Mouse (Mus musculus) neural tube, embryonic 11.5 days (tissue): Measurements from ENCODE around the gene Mapk11. TPM values are rescaled to one million over a fixed set of nuclear protein-coding genes. Genes with fewer than 3 reads are reported as not detected.

Experiments
- ATAC-seq: fragments of 200-750 bp; cut with Nextera tagmentation; 2 replicates; pipeline ENCODE4 v1.8.0; 2017; ENCODE audit warnings: moderate number of reproducible peaks, mild to moderate bottlenecking, moderate TSS enrichment, moderate library complexity; ENCODE audit not compliant: insufficient read depth, low FRiP score, low TSS enrichment
- DNase-seq: peaks from one replicate; pipeline ENCODE4 v3.0.0-alpha.2; 2015; ENCODE audit warnings: low spot score
- H3K27ac ChIP-seq: fragments of 300-500 bp; sonication (generic); 2 replicates; pipeline ENCODE4 v1.5.1; 2014; ENCODE audit warnings: low read depth, mild to moderate bottlenecking, low read length
- H3K27me3 ChIP-seq: fragments of 300-500 bp; sonication (generic); 2 replicates; pipeline ENCODE4 v1.6.1; 2014; ENCODE audit warnings: mild to moderate bottlenecking, low read length, mixed read lengths; ENCODE audit not compliant: control insufficient read depth, insufficient read depth
- H3K36me3 ChIP-seq: fragments of 300-500 bp; sonication (generic); 2 replicates; pipeline ENCODE4 v1.6.1; 2014; ENCODE audit warnings: mild to moderate bottlenecking, low read length, moderate library complexity, mixed read lengths; ENCODE audit not compliant: control insufficient read depth, insufficient read depth
- H3K4me1 ChIP-seq: fragments of 300-500 bp; sonication (generic); 2 replicates; pipeline ENCODE4 v1.6.1; 2014; ENCODE audit warnings: low read length, mixed read lengths; ENCODE audit not compliant: control insufficient read depth, insufficient read depth
- H3K4me2 ChIP-seq: fragments of 300-500 bp; sonication (generic); 2 replicates; pipeline ENCODE4 v1.6.1; 2014; ENCODE audit warnings: low read depth, mild to moderate bottlenecking, moderate library complexity
- H3K4me3 ChIP-seq: fragments of 300-500 bp; sonication (generic); 2 replicates; pipeline ENCODE4 v1.5.1; 2014; ENCODE audit warnings: low read depth, low read length
- H3K9ac ChIP-seq: fragments of 300-500 bp; sonication (generic); 2 replicates; pipeline ENCODE4 v1.6.1; 2014; ENCODE audit warnings: mild to moderate bottlenecking, low read length
- H3K9me3 ChIP-seq: fragments of 300-500 bp; sonication (generic); 2 replicates; pipeline ENCODE4 v1.6.1; 2016; ENCODE audit warnings: low read length; ENCODE audit not compliant: control insufficient read depth
- WGBS: fragments of 180-500 bp; shearing (Covaris S2); extraction: QIAGEN DNeasy Blood & Tissue Kit; methylation state at CpG from one replicate; pipeline ENCODE4 v1.1.7; 2014; 5-methylcytosine and 5-hydroxymethylcytosine counted together
- polyA plus RNA-seq: library from polyadenylated mRNA; unstranded; fragments of >200 nt; fragmentation: Nextera tagmentation; extraction: Ambion mirVana; gene quantifications from 2 replicates; pipeline ENCODE4 v1.2.1, GENCODE M21; 2014

The Mapk11 gene
- polyA plus RNA-seq, 1 experiment from 2014 or later = 37.4 TPM

DNA sequence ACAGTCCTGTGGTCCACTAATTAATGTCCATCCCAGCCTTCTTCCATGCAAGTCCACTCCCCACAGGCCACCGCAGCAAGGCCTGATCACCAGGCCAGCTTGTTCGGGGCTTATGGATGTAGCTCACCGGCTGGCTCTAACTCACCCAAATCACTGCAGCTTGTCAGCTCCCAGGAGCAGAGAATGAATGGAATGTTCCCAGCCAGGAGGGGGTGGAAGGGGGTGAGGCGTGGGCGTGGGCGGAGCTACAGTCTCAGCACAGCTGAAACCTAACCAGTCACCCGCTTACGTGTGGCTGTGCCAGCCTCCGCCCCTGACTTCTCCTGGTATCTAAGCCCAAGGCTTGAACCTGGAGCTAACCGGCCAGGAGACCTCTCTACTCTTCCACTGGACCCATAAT, 20.0 kb upstream of the Mapk11 start:
- 6% methylated on average over 10 of the region's 10 CpGs for whole genome bisulfite sequencing
- H3K9ac ChIP-seq = peak overlapping the region; percentile 24; the same call in 1 of the 2 replicates
- ATAC-seq = peak; percentile 78
- no peaks in the 10 kb centered on the region for H3K9me3 ChIP-seq
- H3K4me1 ChIP-seq = peaks cover 38% of the 10 kb centered on the region
- H3K27ac ChIP-seq = peak overlapping the region; percentile 51
- no peak overlapping the region for H3K4me3 ChIP-seq
- no peaks in the 10 kb centered on the region for H3K27me3 ChIP-seq
- H3K36me3 ChIP-seq = peaks cover 26% of the 10 kb centered on the region
- DNase-seq = peak; percentile 79
- no peak overlapping the region; the same call in 1 of the 2 replicates for H3K4me2 ChIP-seq

DNA sequence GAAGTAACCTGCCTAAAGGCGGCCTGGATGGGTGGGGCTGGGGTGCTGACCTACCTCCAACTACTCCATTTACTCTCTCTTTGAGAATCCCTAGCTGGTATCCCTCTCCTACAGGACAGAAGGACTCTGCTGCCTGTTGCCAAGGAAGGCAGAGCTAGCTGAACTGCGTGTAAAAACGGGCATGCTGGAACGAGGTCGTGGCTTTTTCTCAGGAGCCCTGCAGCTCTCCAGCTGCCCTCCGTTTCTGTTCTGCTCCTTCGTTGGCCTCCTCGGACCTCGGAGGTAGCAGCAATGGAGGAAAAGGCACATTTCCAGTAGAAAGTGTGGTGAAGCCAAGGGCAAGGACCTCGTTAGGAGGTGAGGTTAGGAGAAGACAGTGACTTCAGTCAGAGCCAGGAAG, 19.5 kb upstream of the Mapk11 start:
- Histone ChIP-seq H3K9ac (no peak overlapping the region), H3K9me3 (no peaks in the 10 kb centered on the region), H3K27me3 (no peaks in the 10 kb centered on the region), H3K4me1 (peaks cover 33% of the 10 kb centered on the region), H3K4me3 (no peak overlapping the region), H3K4me2 (no peak overlapping the region; the same call in 1 of the 2 replicates), H3K27ac (peak overlapping the region; percentile 51), H3K36me3 (peaks cover 31% of the 10 kb centered on the region)
- DNase-seq (no peak), ATAC-seq (no peak)
- 61% methylated on average over 10 of the region's 10 CpGs for WGBS

DNA sequence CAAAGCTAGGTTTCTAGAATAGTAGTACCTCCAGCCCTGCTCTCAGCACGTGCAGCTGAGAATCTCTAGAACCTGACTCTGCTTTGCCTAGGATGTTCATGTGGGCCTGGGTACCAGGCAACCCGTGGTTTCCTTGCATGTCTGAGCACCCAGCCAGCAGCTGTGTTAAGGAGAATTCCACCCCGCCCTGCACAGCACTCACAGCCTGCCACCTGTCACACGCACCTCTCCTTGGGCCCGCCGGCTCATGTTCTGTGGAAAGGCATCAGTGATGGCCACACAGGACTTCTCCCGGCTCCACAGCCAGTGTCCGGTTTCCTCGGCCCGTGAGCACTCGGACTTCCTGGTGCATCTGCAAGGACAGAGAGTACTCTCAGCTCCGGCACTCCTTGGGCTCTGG, 16.1 kb upstream of the Mapk11 start:
- 97% methylated on average over 12 of the region's 12 CpGs for WGBS
- H3K4me3 ChIP-seq = no peak overlapping the region
- DNase-seq = no peak
- H3K9me3 ChIP-seq = no peaks in the 10 kb centered on the region
- H3K9ac ChIP-seq = no peak overlapping the region
- ATAC-seq = no peak
- no peak overlapping the region for H3K27ac ChIP-seq
- no peak overlapping the region for H3K4me2 ChIP-seq
- H3K4me1 ChIP-seq = peaks cover 15% of the 10 kb centered on the region
- peaks cover 46% of the 10 kb centered on the region for H3K36me3 ChIP-seq
- H3K27me3 ChIP-seq = no peaks in the 10 kb centered on the region

DNA sequence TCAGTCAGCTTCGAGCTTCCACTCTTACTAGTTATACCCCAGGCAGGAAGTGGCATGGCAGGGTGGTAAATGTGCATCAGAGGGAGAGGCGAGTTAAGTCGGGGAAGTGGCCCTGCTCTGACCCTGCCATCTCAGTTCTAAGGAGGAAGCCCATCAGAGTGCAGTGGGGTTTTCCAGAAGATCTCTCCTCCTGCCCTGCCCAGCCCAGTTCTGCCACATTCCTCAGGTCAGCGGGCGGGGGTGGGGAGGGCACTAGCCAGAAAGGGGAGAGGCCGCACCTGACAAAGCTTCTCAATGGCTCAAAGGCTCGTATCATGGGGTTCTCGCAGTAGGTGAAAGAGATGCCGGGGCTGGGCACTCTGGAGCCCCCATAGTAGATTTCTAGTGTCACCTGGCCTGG, 12.0 kb upstream of the Mapk11 start:
- Histone ChIP-seq H3K36me3 (peaks cover 57% of the 10 kb centered on the region), H3K27ac (no peak overlapping the region), H3K9me3 (no peaks in the 10 kb centered on the region), H3K9ac (no peak overlapping the region), H3K4me3 (no peak overlapping the region), H3K27me3 (no peaks in the 10 kb centered on the region), H3K4me1 (no peaks in the 10 kb centered on the region), H3K4me2 (no peak overlapping the region)
- ATAC-seq (no peak), DNase-seq (no peak)
- WGBS = 89% methylated on average over 9 of the region's 9 CpGs

DNA sequence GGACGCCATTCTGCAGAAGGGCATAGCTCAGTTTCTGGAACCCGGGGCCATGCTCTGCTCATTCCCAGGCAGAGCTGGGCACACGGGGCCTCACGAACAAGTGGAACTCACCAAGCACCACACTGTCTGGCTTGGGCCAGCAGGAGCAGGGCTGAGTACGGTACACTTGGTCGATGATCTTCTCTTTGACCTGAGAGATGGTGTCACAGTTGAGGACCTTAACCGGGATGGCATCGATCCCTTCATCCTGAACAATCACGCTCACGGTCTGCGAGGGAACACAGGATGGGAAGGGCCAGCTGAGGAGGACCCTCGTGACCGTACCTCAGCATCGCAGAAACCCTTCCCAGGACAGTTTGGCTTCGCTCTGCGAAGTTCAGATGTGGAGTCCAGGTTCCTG, 9.1 kb upstream of the Mapk11 start:
- H3K27me3 ChIP-seq = no peaks in the 10 kb centered on the region
- H3K4me3 ChIP-seq = no peak overlapping the region
- DNase-seq (no peak), ATAC-seq (no peak)
- 94% methylated on average over 16 of the region's 16 CpGs for WGBS
- H3K36me3 ChIP-seq = peaks cover 47% of the 10 kb centered on the region
- no peak overlapping the region for H3K27ac ChIP-seq
- no peaks in the 10 kb centered on the region for H3K4me1 ChIP-seq
- H3K4me2 ChIP-seq = no peak overlapping the region
- no peaks in the 10 kb centered on the region for H3K9me3 ChIP-seq
- H3K9ac ChIP-seq = no peak overlapping the region

DNA sequence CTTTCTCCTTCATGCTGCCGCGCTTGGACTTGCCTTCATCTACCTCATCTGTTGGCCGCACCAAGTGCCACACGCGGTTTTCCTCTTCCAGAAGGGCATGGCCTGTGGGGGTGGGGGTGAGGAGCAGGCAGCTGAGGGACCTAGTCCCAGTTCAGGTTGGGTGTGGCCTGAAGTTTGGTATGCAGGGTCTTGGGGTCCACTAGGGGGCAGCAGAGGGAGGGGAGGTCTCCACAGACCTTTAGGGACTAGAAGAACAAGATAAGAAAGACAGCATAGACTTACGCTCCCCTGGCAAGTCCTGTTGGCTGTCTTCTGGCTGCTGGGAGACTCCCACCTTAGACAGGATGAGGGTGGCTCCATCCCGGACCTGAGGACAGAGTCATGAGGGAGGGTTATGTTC, 8.5 kb upstream of the Mapk11 start:
- H3K9ac ChIP-seq = no peak overlapping the region
- H3K4me1 ChIP-seq = no peaks in the 10 kb centered on the region
- WGBS = 72% methylated on average over 7 of the region's 7 CpGs
- H3K4me2 ChIP-seq = no peak overlapping the region
- no peaks in the 10 kb centered on the region for H3K27me3 ChIP-seq
- H3K9me3 ChIP-seq = no peaks in the 10 kb centered on the region
- DNase-seq (peak; percentile 81), ATAC-seq (peak; percentile 28; the same call in 1 of the 2 replicates)
- no peak overlapping the region for H3K4me3 ChIP-seq
- H3K27ac ChIP-seq = no peak overlapping the region
- H3K36me3 ChIP-seq = peaks cover 47% of the 10 kb centered on the region

DNA sequence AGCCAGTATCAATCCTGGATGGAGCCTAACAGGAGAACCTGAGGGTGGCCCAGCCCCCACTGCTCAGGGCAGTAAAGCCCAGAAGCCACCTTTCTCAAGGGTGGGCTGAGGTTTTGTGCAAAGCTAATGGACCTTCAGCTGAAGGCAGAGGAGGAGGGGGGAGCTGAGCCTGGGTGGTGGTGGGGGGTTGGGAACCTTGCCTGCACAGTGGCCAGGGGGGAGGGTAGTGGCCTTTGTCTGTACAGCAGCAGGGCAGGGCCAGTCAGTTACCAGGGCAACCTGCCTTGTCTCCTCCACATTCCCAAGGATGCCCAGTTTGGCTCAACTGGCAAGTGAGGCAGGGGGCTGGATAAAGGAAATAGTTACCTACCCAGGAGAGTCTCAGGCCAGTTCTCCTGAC, 2.9 kb upstream of the Mapk11 start:
- ATAC-seq (peak; percentile 64), DNase-seq (peak; percentile 74)
- H3K27me3 ChIP-seq = peaks cover 8% of the 10 kb centered on the region; the same call in 1 of the 2 replicates
- 0 out of 2 replicates have a peak overlapping the region, but pooled peaks have one; percentile 4 for H3K4me2 ChIP-seq
- H3K27ac ChIP-seq = peak overlapping the region; percentile 61; the same call in 1 of the 2 replicates
- no peak overlapping the region for H3K9ac ChIP-seq
- no peaks in the 10 kb centered on the region for H3K9me3 ChIP-seq
- peaks cover 13% of the 10 kb centered on the region for H3K4me1 ChIP-seq
- H3K36me3 ChIP-seq = peaks cover 12% of the 10 kb centered on the region
- H3K4me3 ChIP-seq = no peak overlapping the region

DNA sequence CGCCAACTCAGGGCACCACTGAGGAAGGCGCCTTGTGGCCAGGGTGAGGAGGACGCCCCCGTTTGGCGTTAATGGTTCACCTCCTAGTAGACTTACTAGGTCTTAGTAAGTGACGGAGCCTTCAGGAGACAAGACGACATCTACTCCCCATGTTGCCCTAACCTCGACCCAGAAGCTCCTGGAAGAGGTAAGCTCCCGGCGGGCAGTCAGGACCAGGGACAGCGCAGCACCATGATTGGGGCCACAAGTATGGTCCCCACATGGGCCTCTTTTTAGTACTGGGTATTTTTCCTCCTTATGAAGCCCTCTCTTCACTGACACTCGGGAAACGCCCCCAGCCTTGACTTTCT, 588 bp upstream of the Mapk11 start:
- Histone ChIP-seq H3K4me3 (peak overlapping the region; percentile 78), H3K9ac (peak overlapping the region; percentile 94), H3K36me3 (peaks cover 2% of the 10 kb centered on the region; the same call in 1 of the 2 replicates), H3K9me3 (no peaks in the 10 kb centered on the region), H3K27ac (peak overlapping the region; percentile 81), H3K27me3 (peaks cover 12% of the 10 kb centered on the region; the same call in 1 of the 2 replicates), H3K4me2 (peak overlapping the region; percentile 88), H3K4me1 (peaks cover 18% of the 10 kb centered on the region)
- 3% methylated on average over 13 of the region's 13 CpGs for WGBS
- ATAC-seq (0 out of 2 replicates have a peak, but pooled peaks have one; percentile 9), DNase-seq (peak; percentile 51)

DNA sequence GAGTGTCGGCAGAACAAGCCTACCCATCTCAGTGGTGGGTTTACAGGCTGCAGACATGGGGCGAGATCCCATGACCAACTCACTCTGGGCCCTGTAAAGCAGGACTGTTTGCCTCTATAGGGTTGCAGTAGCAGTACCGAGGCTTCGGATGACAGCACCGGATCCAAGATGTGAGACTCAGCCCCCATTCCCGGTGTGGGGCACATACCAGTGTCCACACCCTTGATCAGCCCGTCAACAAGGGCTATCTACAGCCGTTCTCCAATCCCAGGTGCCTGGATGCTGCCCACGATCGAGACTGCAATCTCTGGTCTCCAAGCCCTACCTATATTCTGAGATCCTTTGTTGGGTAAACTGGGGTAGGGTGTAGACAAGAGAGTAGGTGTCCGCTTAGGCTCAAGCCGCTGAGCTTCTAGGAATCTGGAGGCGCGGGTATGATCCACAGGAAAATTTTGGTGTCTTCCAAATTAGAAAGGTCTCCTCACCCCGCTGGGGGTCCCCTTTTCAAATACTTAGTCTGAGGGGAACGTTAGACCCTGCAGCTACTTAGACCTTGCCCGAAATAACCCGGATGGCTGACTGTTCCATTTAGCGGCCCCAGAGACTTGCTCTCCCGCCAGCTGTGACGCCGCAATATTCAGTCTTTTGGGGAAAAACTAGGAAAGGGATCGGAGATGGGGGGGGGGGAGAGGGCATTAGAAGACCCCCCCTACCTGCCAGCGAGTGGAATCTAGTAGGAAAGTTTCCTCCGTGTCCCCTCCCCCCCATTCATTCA, 745 bp downstream of the Mapk11 start:
- H3K9ac ChIP-seq = peak overlapping the region; percentile 94
- peaks cover 12% of the 10 kb centered on the region; the same call in 1 of the 2 replicates for H3K27me3 ChIP-seq
- H3K36me3 ChIP-seq = peaks cover 2% of the 10 kb centered on the region; the same call in 1 of the 2 replicates
- 7% methylated on average over 25 of the region's 25 CpGs for WGBS
- peak overlapping the region; percentile 88 for H3K4me2 ChIP-seq
- H3K4me3 ChIP-seq = peak overlapping the region; percentile 78
- DNase-seq = peak; percentile 51
- peak overlapping the region; percentile 81 for H3K27ac ChIP-seq
- no peaks in the 10 kb centered on the region for H3K9me3 ChIP-seq
- peaks cover 18% of the 10 kb centered on the region for H3K4me1 ChIP-seq
- 0 out of 2 replicates have a peak, but pooled peaks have one; percentile 15 for ATAC-seq
